Mouse (Mus musculus): ENCODE measurements around the gene Gm17304. TPM values are rescaled to one million over a fixed set of nuclear protein-coding genes. Genes with fewer than 3 reads are reported as not detected.

The Gm17304 gene
- not detected for polyA plus RNA-seq (2012; fragmentation: generic; extraction: Trizol)

GRCm38 (mm10) chr5:106608798-106609197 lies at the start of gene Gm17304:
Gm17304 (plus strand) TSS chr5:106609098.

Other genes with a start within 250 kb of the Gm17304 start
- not detected for gene Barhl2, start 150.9 kb upstream of the Gm17304 start, polyA plus RNA-seq (2012; fragmentation: generic; extraction: Trizol)
- 1 to 10 TPM; 2.9 to 5.5 TPM for gene Zfp644, start 88.2 kb downstream of the Gm17304 start, polyA plus RNA-seq (2012; fragmentation: generic; extraction: Trizol)